Mouse (Mus musculus): ENCODE measurements around the gene Smg5. TPM values are rescaled to one million over a fixed set of nuclear protein-coding genes. Genes with fewer than 3 reads are reported as not detected.
"Not testable (repeated sequence)": the region's sequence is repeated elsewhere in the genome, so short reads cannot be mapped to it uniquely, and the experiment has no call there.

The Smg5 gene
- total and polyA plus RNA-seq, 3 experiments, result 53.9 to 78.5 (median 59.3) TPM

DNA sequence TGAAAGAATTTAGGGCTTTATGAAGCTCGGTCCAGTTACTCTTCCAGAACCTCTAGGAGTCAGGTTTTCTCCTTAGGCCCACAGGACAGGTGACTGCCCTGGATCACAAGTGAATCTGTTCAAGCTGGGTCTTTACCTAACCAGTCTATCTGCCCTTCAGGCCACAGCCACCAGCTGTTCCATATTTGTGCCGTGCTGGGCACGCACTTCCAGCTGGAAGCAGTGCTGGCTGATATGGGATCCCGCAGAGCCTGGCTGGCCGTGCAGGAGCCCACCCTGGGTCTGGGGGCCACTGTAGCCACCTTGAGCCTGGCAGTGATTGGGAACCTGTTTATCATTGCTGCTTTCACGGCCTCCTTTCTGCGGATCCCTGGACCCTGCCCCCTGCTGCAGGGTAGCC lies 40.6 kb downstream of the Smg5 start:
- H3K9me3 ChIP-seq (replicated peaks); DNase-seq (ENCODE audit: low spot score); H3K36me3 ChIP-seq (replicated peaks); H3K4me1 ChIP-seq (ENCODE audit: insufficient read depth, low read depth, low read length); H3K4me3 ChIP-seq (ENCODE audit: low read depth, low read length); ATAC-seq (ENCODE audit: extremely low read depth, insufficient number of reproducible peaks, low FRiP score, poor library complexity, severe bottlenecking): not testable (repeated sequence)
- peaks cover 27% of the 10 kb centered on the region for H3K27me3 ChIP-seq (ENCODE audit: insufficient read depth, low read length)

DNA sequence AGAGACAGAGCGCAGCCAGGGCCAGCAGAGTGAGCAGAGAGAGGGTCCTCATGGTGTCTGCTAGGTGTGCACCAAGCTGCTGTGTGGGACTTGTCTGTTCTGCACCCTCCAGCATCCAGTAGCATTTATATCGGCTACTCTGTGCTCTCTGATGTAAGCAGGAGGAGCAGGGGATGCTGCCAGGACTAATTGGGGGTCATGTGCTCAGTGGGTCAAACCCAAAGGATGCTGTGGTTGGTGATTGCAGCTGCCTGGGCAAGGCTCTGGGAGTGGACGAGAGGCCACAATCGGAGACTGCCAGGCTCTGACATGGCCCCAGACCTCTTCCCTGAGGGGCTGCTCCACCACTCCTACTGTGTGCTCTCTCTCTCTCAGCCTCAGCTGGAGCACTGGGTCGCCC lies 42.5 kb downstream of the Smg5 start, which contains the start of gene Bglap2:
Bglap2 (minus strand) TSS at position 101 of the 400 bp plus-strand sequence.
- not testable (repeated sequence) for H3K4me1 ChIP-seq (ENCODE audit: insufficient read depth, low read depth, low read length); H3K9me3 ChIP-seq (replicated peaks); ATAC-seq (ENCODE audit: extremely low read depth, insufficient number of reproducible peaks, low FRiP score, poor library complexity, severe bottlenecking); DNase-seq (ENCODE audit: low spot score); H3K36me3 ChIP-seq (replicated peaks); H3K4me3 ChIP-seq (ENCODE audit: low read depth, low read length)
- H3K27me3 ChIP-seq (ENCODE audit: insufficient read depth, low read length), result peaks cover 26% of the 10 kb centered on the region

DNA sequence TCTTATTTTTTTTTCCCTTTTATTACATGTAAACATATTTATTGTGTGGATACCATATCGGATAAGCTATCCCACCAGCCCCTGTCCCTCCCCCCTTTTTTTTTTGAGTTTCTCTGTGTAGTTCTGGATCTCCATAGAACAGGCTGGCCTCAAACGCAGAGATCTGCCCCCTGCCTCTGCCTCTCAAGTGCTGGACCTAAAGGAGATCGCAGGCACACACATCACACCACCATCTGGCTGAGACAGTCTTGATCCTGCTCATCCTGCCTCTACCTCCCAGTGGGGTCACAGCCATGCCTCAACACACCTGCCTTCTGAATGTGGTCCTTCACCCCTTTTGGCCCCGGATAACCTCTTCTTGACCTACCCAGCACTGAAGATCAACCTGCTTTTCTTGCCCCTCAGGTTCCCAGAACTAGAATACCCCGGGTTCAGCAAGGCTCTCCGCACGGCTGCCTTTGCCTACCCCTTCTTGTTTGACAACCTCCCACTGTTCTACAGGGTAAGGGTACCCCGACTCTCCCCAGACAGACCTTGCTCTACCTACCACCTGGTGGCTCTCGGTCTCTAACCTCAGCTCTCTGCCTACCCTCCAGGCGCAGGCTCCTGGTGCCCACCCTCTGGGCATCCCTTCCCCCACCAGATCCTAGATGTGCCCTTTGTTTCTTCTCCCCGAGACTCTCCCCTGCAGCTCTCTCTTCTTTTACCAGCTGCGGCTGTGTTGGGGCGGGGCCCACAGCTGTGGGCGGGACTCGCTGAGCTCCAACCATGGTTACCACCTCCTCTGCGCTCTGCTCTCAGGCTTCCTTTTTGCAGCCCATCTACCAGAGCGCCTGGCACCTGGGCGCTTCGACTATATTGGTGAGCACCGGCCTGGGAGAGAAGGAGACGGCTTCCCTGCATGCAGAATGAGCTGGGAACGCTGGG lies 45.6 kb downstream of the Smg5 start:
- ATAC-seq (ENCODE audit: extremely low read depth, insufficient number of reproducible peaks, low FRiP score, poor library complexity, severe bottlenecking); DNase-seq (ENCODE audit: low spot score); H3K9me3 ChIP-seq (replicated peaks); H3K4me1 ChIP-seq (ENCODE audit: insufficient read depth, low read depth, low read length); H3K36me3 ChIP-seq (replicated peaks); H3K4me3 ChIP-seq (ENCODE audit: low read depth, low read length): not testable (repeated sequence)
- peaks cover 23% of the 10 kb centered on the region for H3K27me3 ChIP-seq (ENCODE audit: insufficient read depth, low read length)

DNA sequence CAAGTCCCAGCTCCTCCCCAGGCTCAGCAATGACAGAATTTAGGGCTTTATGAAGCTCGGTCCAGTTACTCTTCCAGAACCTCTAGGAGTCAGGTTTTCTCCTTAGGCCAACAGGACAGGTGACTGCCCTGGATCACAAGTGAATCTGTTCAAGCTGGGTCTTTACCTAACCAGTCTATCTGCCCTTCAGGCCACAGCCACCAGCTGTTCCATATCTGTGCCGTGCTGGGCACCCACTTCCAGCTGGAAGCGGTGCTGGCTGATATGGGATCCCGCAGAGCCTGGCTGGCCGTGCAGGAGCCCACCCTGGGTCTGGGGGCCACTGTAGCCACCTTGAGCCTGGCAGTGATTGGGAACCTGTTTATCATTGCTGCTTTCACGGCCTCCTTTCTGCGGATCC lies 46.3 kb downstream of the Smg5 start:
- H3K27me3 ChIP-seq (ENCODE audit: insufficient read depth, low read length), result peaks cover 19% of the 10 kb centered on the region
- DNase-seq (ENCODE audit: low spot score); H3K36me3 ChIP-seq (replicated peaks); H3K4me1 ChIP-seq (ENCODE audit: insufficient read depth, low read depth, low read length); ATAC-seq (ENCODE audit: extremely low read depth, insufficient number of reproducible peaks, low FRiP score, poor library complexity, severe bottlenecking); H3K9me3 ChIP-seq (replicated peaks); H3K4me3 ChIP-seq (ENCODE audit: low read depth, low read length): not testable (repeated sequence)

DNA sequence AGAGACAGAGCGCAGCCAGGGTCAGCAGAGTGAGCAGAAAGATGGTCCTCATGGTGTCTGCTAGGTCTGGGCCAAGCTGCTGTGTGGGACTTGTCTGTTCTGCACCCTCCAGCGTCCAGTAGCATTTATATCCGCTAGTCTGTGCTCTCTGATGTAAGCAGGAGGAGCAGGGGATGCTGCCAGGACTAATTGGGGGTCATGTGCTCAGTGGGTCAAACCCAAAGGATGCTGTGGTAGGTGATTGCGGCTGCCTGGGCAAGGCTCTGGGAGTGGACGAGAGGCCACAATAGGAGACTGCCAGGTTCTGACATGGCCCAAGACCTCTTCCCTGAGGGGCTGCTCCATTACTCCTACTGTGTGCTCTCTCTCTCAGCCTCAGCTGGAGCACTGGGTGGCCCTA lies 48.3 kb downstream of the Smg5 start, which contains the start of gene Bglap:
Bglap (minus strand) TSS at position 101 of the 400 bp plus-strand sequence.
- H3K4me3 ChIP-seq (ENCODE audit: low read depth, low read length), result no peak within 1 kb of the TSS
- peaks cover 3% of the 10 kb centered on the region for H3K36me3 ChIP-seq (replicated peaks)
- ATAC-seq (ENCODE audit: extremely low read depth, insufficient number of reproducible peaks, low FRiP score, poor library complexity, severe bottlenecking), result no peak
- H3K27me3 ChIP-seq (ENCODE audit: insufficient read depth, low read length), result peaks cover 8% of the 10 kb centered on the region; the same call in 1 of the 2 replicates
- H3K4me1 ChIP-seq (ENCODE audit: insufficient read depth, low read depth, low read length), result no peaks in the 10 kb centered on the region
- DNase-seq (ENCODE audit: low spot score), result no peak
- no peaks in the 10 kb centered on the region for H3K9me3 ChIP-seq (replicated peaks)
- no peak for TF ChIP-seq TAL1 (conservative IDR thresholded peaks at IDR 0.05; ENCODE audit: low read depth, low read length)
- TF ChIP-seq GATA1 (IDR thresholded peaks at IDR 0.05; ENCODE audit: borderline replicate concordance, low read length), result no peak
- TF ChIP-seq CTCF (IDR thresholded peaks at IDR 0.05; ENCODE audit: low read depth, low read length), result no peak
- TF ChIP-seq POLR2AphosphoS5 (IDR thresholded peaks at IDR 0.05; ENCODE audit: insufficient replicate concordance, low read depth, low read length), result no peak
- TF ChIP-seq GATA2 (IDR thresholded peaks at IDR 0.05; ENCODE audit: borderline replicate concordance, low read depth, low read length), result no peak

DNA sequence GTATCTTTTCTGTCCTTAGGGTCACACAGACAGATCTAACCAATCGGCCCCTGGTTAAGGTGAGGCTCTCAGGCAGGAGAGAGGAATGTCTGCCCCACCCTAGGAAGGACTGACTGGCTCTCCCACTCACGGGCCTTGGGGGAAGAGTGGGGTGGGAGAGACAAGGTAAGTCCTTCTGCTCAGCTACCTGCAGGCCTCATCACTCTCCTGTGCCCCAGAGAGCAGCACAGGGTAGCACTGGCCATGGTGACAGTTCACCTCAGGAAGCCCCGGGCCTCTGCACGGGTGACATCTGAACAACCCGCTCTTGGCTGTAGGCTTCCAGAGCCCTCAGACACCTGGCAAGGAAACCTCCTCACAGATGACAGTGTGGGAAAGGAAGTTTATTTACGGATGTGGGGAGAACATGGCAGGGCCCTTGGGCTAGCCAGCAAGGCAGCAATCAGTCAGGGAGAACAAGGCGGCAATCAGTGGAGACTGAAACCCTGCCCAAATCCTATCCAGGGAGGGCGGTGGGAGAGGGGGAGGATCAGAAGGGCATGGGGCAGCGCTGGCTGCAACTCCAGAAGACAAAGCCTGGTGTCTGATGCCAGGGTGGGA lies 57.8 kb downstream of the Smg5 start:
- DNase-seq (ENCODE audit: low spot score) (no peak), ATAC-seq (ENCODE audit: extremely low read depth, insufficient number of reproducible peaks, low FRiP score, poor library complexity, severe bottlenecking) (no peak)
- H3K4me3 ChIP-seq (ENCODE audit: low read depth, low read length), result no peak overlapping the region
- H3K4me1 ChIP-seq (ENCODE audit: insufficient read depth, low read depth, low read length), result 0 out of 2 replicates have a peak, but pooled peaks cover 2% of the 10 kb centered on the region
- H3K36me3 ChIP-seq (replicated peaks), result peaks cover 90% of the 10 kb centered on the region
- no peaks in the 10 kb centered on the region; the same call in 1 of the 2 replicates for H3K27me3 ChIP-seq (ENCODE audit: insufficient read depth, low read length)
- H3K9me3 ChIP-seq (replicated peaks), result peaks cover 21% of the 10 kb centered on the region
- TF ChIP-seq POLR2AphosphoS5 (IDR thresholded peaks at IDR 0.05; ENCODE audit: insufficient replicate concordance, low read depth, low read length), result no peak
- TF ChIP-seq TAL1 (conservative IDR thresholded peaks at IDR 0.05; ENCODE audit: low read depth, low read length), result no peak
- no peak for TF ChIP-seq GATA1 (IDR thresholded peaks at IDR 0.05; ENCODE audit: borderline replicate concordance, low read length)
- no peak for TF ChIP-seq CTCF (IDR thresholded peaks at IDR 0.05; ENCODE audit: low read depth, low read length)
- TF ChIP-seq GATA2 (IDR thresholded peaks at IDR 0.05; ENCODE audit: borderline replicate concordance, low read depth, low read length), result no peak

DNA sequence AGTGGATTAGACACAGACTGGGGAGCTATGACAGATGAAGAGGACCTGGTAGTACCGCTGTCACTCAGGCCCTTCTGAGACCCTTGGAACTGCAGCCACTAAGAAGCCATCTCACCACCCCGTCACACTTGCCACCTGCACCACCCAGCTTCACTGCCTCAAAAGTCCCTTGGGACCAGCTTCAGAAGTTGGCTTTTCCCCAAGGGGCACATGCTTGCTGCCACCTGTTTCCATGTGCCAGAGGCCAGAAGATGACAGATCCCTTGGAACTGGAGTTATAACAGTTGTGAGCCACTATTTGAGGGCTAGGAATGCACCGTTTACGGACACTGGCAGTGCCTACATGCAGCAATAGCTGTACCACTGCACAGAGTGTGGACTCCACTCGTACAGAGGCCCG lies 59.2 kb downstream of the Smg5 start:
- 0 out of 2 replicates have a peak, but pooled peaks cover 5% of the 10 kb centered on the region for H3K4me1 ChIP-seq (ENCODE audit: insufficient read depth, low read depth, low read length)
- H3K4me3 ChIP-seq (ENCODE audit: low read depth, low read length), result no peak overlapping the region
- TF ChIP-seq CTCF (IDR thresholded peaks at IDR 0.05; ENCODE audit: low read depth, low read length) (no peak), GATA2 (IDR thresholded peaks at IDR 0.05; ENCODE audit: borderline replicate concordance, low read depth, low read length) (no peak), TAL1 (conservative IDR thresholded peaks at IDR 0.05; ENCODE audit: low read depth, low read length) (no peak), GATA1 (IDR thresholded peaks at IDR 0.05; ENCODE audit: borderline replicate concordance, low read length) (no peak), POLR2AphosphoS5 (IDR thresholded peaks at IDR 0.05; ENCODE audit: insufficient replicate concordance, low read depth, low read length) (no peak)
- peaks cover 17% of the 10 kb centered on the region for H3K9me3 ChIP-seq (replicated peaks)
- ATAC-seq (ENCODE audit: extremely low read depth, insufficient number of reproducible peaks, low FRiP score, poor library complexity, severe bottlenecking) (no peak), DNase-seq (ENCODE audit: low spot score) (no peak)
- peaks cover 96% of the 10 kb centered on the region for H3K36me3 ChIP-seq (replicated peaks)
- no peaks in the 10 kb centered on the region; the same call in 1 of the 2 replicates for H3K27me3 ChIP-seq (ENCODE audit: insufficient read depth, low read length)
